Mouse (Mus musculus) limb, embryonic 13.5 days (tissue): ENCODE data around the gene Fuk. TPM values are rescaled to one million over a fixed set of nuclear protein-coding genes. Genes with fewer than 3 reads are reported as not detected.
A peak's percentile ranks its signal among the peaks of the same experiment; 100 is the strongest.
"Not testable (repeated sequence)": the region's sequence is repeated elsewhere in the genome, so short reads cannot be mapped to it uniquely, and the experiment has no call there.

Experiments used
- ATAC-seq: fragments of 200-750 bp; cut with Nextera tagmentation; 2 replicates; pipeline ENCODE4 v1.8.0; 2017; ENCODE audit warnings: low read depth, moderate number of reproducible peaks, moderate TSS enrichment; ENCODE audit not compliant: low FRiP score
- H3K27ac ChIP-seq: fragments of 300-500 bp; sonication (generic); 2 replicates; pipeline ENCODE4 v1.5.1; 2015; ENCODE audit warnings: inconsistent platforms, mild to moderate bottlenecking, moderate library complexity
- H3K27me3 ChIP-seq: fragments of 300-500 bp; sonication (generic); 2 replicates; pipeline ENCODE4 v1.6.1; 2015; ENCODE audit warnings: mild to moderate bottlenecking, inconsistent platforms
- H3K36me3 ChIP-seq: fragments of 300-500 bp; sonication (generic); 2 replicates; pipeline ENCODE4 v1.6.1; 2015; ENCODE audit warnings: inconsistent platforms, mild to moderate bottlenecking, moderate library complexity
- H3K4me1 ChIP-seq: fragments of 300-500 bp; sonication (generic); 2 replicates; pipeline ENCODE4 v1.6.1; 2015; ENCODE audit warnings: inconsistent platforms
- H3K4me2 ChIP-seq: fragments of 300-500 bp; sonication (generic); replicated peaks from 2 replicates; pipeline ENCODE4 v1.6.1; 2015; ENCODE audit warnings: inconsistent platforms, mild to moderate bottlenecking, moderate library complexity
- H3K4me3 ChIP-seq: fragments of 300-500 bp; sonication (generic); 2 replicates; pipeline ENCODE4 v1.5.1; 2015; ENCODE audit warnings: moderate library complexity, mild to moderate bottlenecking, inconsistent platforms
- H3K9ac ChIP-seq: fragments of 300-500 bp; sonication (generic); 2 replicates; pipeline ENCODE4 v1.6.1; 2015; ENCODE audit warnings: mild to moderate bottlenecking, inconsistent platforms
- H3K9me3 ChIP-seq: fragments of 300-500 bp; sonication (generic); 2 replicates; pipeline ENCODE4 v1.6.1; 2016; ENCODE audit warnings: inconsistent platforms
- WGBS: fragments of 180-500 bp; shearing (Covaris S2); methylation state at CpG from one replicate; pipeline ENCODE4 v1.1.7; 2015; 5-methylcytosine and 5-hydroxymethylcytosine counted together
- polyA plus RNA-seq: library from polyadenylated mRNA; unstranded; fragments of >200 nt; fragmentation: Nextera tagmentation; extraction: Ambion mirVana; gene quantifications from 2 replicates; pipeline ENCODE4 v1.2.1, GENCODE M21; 2015

The Fuk gene
- polyA plus RNA-seq, 1 experiment from 2014 or later, result 16.1 TPM

DNA sequence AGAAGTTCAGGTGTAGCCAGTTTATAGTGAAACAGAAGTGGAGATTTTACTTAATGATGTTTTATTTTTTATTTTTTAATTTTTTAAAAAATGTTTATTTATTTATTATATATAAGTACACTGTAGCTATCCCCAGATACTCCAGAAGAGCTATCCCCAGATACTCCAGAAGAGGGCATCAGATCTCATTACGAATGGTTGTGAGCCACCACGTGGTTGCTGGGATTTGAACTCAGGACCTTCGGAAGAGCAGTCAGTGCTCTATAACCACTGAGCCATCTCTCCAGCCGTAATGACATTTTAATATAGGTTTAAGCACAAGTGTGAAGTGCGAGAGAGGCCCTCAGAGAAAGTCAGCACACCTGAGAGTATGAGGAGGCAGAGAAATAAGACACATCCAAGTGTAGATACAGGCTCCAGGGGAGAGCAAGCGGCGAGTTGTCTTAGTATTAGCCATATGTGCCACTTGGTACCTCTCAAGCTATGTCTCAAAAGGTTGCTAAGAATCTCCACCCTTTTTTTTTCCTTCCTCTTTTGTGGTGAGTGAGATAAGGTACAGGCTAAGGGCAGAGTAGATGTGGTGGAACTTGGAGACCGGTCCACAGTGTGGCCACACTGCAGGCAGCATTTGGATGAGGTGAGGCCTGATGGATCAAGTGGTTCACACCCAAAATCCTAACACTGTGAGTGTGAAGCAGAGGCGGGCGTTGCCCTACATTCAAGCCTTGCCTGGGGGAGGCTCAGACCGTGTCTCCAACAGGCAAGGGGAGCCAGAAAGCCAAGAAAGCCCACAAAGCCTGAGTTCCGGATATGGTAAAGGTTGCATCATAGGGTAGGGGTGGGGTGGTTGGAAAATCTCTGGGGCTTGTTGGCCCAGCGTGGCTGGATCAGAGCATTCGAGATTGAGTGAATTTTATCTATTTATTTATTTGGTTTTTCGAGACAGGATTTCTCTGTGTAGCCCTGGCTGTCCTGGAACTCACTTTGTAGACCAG, 9.6 kb upstream of the Fuk start:
- ATAC-seq, result no peak
- 84% methylated on average over 15 of the region's 15 CpGs for WGBS

GRCm38 (mm10) chr8:110909850-110910249, 7.6 kb upstream of the Fuk start:
- not testable (repeated sequence) for H3K9ac ChIP-seq, H3K27me3 ChIP-seq, H3K4me2 ChIP-seq, ATAC-seq, H3K9me3 ChIP-seq, H3K36me3 ChIP-seq, H3K4me1 ChIP-seq, H3K4me3 ChIP-seq, H3K27ac ChIP-seq

More for the DNA sequence above, 9.6 kb upstream of the Fuk start:
- Histone ChIP-seq H3K27ac (no peak overlapping the region), H3K4me2 (no peak overlapping the region), H3K4me1 (no peaks in the 10 kb centered on the region), H3K9me3 (no peaks in the 10 kb centered on the region), H3K4me3 (no peak overlapping the region), H3K9ac (no peak overlapping the region), H3K36me3 (no peaks in the 10 kb centered on the region), H3K27me3 (no peaks in the 10 kb centered on the region)

DNA sequence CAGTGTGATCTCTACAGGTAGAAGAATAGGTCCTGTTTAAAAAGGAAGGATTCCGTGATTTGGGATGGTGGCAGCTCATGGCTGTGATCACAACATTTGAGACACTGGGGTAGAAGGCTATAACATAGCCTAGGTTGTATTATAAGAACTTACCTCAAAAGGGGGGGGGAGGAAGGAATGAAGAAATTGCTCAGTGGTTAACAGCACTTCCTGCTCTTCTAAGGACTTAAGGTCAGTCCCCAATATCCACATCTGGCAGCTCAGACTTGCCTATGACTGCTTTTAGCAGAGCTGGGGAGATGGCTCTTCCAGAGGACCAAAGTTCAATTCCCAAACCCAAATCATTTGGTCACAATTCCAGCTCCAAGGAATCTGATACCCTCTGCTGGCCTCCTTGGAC, 4.4 kb upstream of the Fuk start:
- H3K4me3 ChIP-seq, result no peak overlapping the region
- no peak overlapping the region for H3K4me2 ChIP-seq
- ATAC-seq, result no peak
- WGBS, result 87% methylated on average over 1 of the region's 1 CpGs
- no peak overlapping the region for H3K9ac ChIP-seq
- H3K36me3 ChIP-seq, result no peaks in the 10 kb centered on the region
- no peaks in the 10 kb centered on the region for H3K27me3 ChIP-seq
- no peak overlapping the region for H3K27ac ChIP-seq
- peaks cover under 1% of the 10 kb centered on the region; the same call in 1 of the 2 replicates for H3K4me1 ChIP-seq
- H3K9me3 ChIP-seq, result no peaks in the 10 kb centered on the region

GRCm38 (mm10) chr8:110905404-110905803, 3.1 kb upstream of the Fuk start:
- Histone ChIP-seq H3K27me3 (no peaks in the 10 kb centered on the region), H3K9me3 (no peaks in the 10 kb centered on the region), H3K4me2 (no peak overlapping the region), H3K36me3 (no peaks in the 10 kb centered on the region), H3K4me3 (no peak overlapping the region), H3K4me1 (peaks cover 3% of the 10 kb centered on the region), H3K27ac (no peak overlapping the region), H3K9ac (no peak overlapping the region)
- 89% methylated on average over 6 of the region's 6 CpGs for WGBS
- no peak for ATAC-seq

DNA sequence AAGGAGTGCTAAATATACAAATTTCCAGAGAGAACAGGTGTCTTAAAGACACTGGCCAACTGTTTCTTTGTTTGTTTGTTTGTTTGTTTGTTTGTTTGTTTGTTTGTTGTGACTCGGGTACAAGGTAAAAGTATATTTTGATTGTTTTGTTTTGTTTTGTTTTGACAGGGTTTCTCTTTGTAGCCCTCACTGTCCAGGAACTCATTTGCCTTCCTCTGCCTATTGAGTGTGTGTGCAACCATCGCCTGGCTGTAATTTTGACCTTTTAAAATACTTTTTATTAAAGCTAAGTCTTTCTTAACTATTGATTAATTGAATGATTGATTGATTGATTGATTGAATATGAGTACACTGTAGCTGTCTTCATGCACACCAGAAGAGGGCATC, 284 bp upstream of the Fuk start:
- Histone ChIP-seq H3K4me1 (peaks cover 3% of the 10 kb centered on the region), H3K27me3 (no peaks in the 10 kb centered on the region), H3K36me3 (peaks cover 20% of the 10 kb centered on the region), H3K9ac (no peak overlapping the region), H3K4me2 (peak overlapping the region; percentile 66), H3K9me3 (no peaks in the 10 kb centered on the region), H3K27ac (no peak overlapping the region), H3K4me3 (peak overlapping the region; percentile 64)
- 0 out of 2 replicates have a peak, but pooled peaks have one; percentile 16 for ATAC-seq
- 68% methylated on average over 2 of the region's 2 CpGs for WGBS

GRCm38 (mm10) chr8:110901056-110901455, 1.2 kb downstream of the Fuk start:
- no peak overlapping the region for H3K4me3 ChIP-seq
- H3K27ac ChIP-seq, result no peak overlapping the region
- H3K9me3 ChIP-seq, result no peaks in the 10 kb centered on the region
- ATAC-seq, result no peak
- H3K36me3 ChIP-seq, result peaks cover 21% of the 10 kb centered on the region
- peak overlapping the region; percentile 66; the same call in 1 of the 2 replicates for H3K4me2 ChIP-seq
- H3K9ac ChIP-seq, result no peak overlapping the region
- H3K4me1 ChIP-seq, result peaks cover 3% of the 10 kb centered on the region
- H3K27me3 ChIP-seq, result no peaks in the 10 kb centered on the region
- 75% methylated on average over 3 of the region's 3 CpGs for WGBS

- Histone ChIP-seq H3K4me2 (no peak overlapping the region), H3K36me3 (peaks cover 45% of the 10 kb centered on the region)
- 88% methylated on average over 6 of the region's 6 CpGs for WGBS
Observed at GRCm38 (mm10) chr8:110897495-110897894, 4.8 kb downstream of the Fuk start.

GRCm38 (mm10) chr8:110895812-110896211, 6.5 kb downstream of the Fuk start:
- peaks cover 57% of the 10 kb centered on the region for H3K36me3 ChIP-seq
- WGBS, result 91% methylated on average over 13 of the region's 13 CpGs

More at GRCm38 (mm10) chr8:110897495-110897894, 4.8 kb downstream of the Fuk start:
- Histone ChIP-seq H3K27ac (no peak overlapping the region), H3K4me3 (no peak overlapping the region), H3K9ac (no peak overlapping the region), H3K9me3 (no peaks in the 10 kb centered on the region), H3K27me3 (no peaks in the 10 kb centered on the region), H3K4me1 (peaks cover 3% of the 10 kb centered on the region)
- no peak for ATAC-seq

DNA sequence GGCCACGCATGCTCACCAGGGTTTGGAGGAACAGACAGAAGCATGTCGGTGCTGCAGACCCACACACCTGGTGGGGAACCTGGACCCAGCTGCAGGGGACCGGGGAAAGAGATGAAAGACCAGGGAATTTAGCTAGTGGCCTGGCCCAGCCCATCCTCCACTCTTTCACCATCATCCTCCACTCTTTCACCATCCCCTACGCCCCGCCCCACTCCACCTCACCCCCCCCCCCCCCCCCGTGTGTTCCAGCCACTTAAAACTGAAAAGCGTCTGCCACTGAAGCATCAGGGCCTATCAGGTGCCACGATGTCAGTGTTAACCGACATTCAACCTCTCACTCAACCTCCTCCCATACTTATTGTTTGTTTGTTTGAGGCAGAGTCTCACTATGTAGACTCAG, 7.0 kb downstream of the Fuk start:
- Histone ChIP-seq H3K4me1 (no peaks in the 10 kb centered on the region), H3K9me3 (no peaks in the 10 kb centered on the region), H3K9ac (no peak overlapping the region), H3K4me3 (no peak overlapping the region), H3K36me3 (peaks cover 63% of the 10 kb centered on the region), H3K27ac (no peak overlapping the region), H3K4me2 (no peak overlapping the region), H3K27me3 (no peaks in the 10 kb centered on the region)
- 84% methylated on average over 9 of the region's 9 CpGs for WGBS
- ATAC-seq, result no peak

More at GRCm38 (mm10) chr8:110895812-110896211, 6.5 kb downstream of the Fuk start:
- H3K4me1 ChIP-seq, result no peaks in the 10 kb centered on the region
- no peaks in the 10 kb centered on the region for H3K9me3 ChIP-seq
- H3K9ac ChIP-seq, result no peak overlapping the region
- H3K4me2 ChIP-seq, result no peak overlapping the region
- H3K27ac ChIP-seq, result no peak overlapping the region
- H3K27me3 ChIP-seq, result no peaks in the 10 kb centered on the region
- ATAC-seq, result no peak
- no peak overlapping the region for H3K4me3 ChIP-seq

- 78% methylated on average over 10 of the region's 10 CpGs for WGBS
- Histone ChIP-seq H3K36me3 (peaks cover 67% of the 10 kb centered on the region), H3K9ac (no peak overlapping the region), H3K4me3 (no peak overlapping the region), H3K27ac (no peak overlapping the region), H3K9me3 (no peaks in the 10 kb centered on the region), H3K27me3 (no peaks in the 10 kb centered on the region), H3K4me1 (no peaks in the 10 kb centered on the region), H3K4me2 (no peak overlapping the region)
- ATAC-seq, result no peak
Observed at GRCm38 (mm10) chr8:110894851-110895250, 7.4 kb downstream of the Fuk start.

DNA sequence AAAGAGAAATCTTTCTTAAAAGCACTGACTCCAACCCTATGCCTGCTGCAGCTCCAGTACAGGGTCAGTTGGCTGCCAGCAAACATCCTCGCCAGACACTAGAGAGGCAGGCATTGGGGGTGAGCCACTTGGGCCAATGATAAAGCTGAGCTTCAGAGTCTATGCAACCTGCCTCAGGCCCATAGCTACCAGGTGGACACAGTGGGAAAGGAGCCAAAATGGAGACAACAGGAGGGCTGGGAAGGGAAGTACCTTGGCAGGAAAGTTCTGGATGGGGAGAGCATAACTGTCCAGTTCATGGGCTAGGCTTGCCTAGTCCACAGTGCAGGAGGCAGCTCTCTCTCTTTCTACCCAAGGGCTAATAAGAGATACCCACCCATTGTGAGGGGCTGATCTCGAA, 9.4 kb downstream of the Fuk start:
- ATAC-seq, result no peak
- no peak overlapping the region for H3K4me2 ChIP-seq
- no peak overlapping the region for H3K27ac ChIP-seq
- 88% methylated on average over 2 of the region's 2 CpGs for WGBS
- H3K4me3 ChIP-seq, result no peak overlapping the region
- no peaks in the 10 kb centered on the region for H3K9me3 ChIP-seq
- H3K36me3 ChIP-seq, result peaks cover 70% of the 10 kb centered on the region
- H3K9ac ChIP-seq, result no peak overlapping the region
- H3K4me1 ChIP-seq, result no peaks in the 10 kb centered on the region
- no peaks in the 10 kb centered on the region for H3K27me3 ChIP-seq

DNA sequence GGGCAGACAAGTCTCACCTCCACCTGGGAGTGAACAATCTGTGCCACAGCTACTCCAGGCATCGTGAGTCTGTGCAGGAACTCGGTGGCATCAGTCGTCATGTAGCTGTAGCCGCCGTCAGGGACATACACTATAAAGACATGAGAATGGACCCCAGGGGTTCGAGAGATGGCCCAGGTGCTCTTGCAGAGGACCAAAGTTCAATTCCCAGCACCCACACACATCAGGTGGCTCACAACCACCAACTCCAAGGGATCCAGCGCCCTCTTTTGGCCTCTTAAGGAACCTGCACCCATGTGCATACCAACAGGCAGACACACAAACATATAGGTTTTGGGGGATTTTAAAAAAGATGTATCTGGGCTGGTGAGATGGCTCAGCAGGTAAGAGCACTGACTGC, 10.2 kb downstream of the Fuk start:
- H3K4me3 ChIP-seq, result no peak overlapping the region
- ATAC-seq, result no peak
- peaks cover 74% of the 10 kb centered on the region for H3K36me3 ChIP-seq
- no peak overlapping the region for H3K4me2 ChIP-seq
- H3K9ac ChIP-seq, result no peak overlapping the region
- no peaks in the 10 kb centered on the region for H3K4me1 ChIP-seq
- WGBS, result 92% methylated on average over 7 of the region's 7 CpGs
- H3K27me3 ChIP-seq, result no peaks in the 10 kb centered on the region
- H3K9me3 ChIP-seq, result no peaks in the 10 kb centered on the region
- H3K27ac ChIP-seq, result no peak overlapping the region
